Mouse (Mus musculus) cortical plate, adult 2 months (tissue): ENCODE measurements around the gene Gm14327. TPM values are rescaled to one million over a fixed set of nuclear protein-coding genes. Genes with fewer than 3 reads are reported as not detected.
A peak's percentile ranks its signal among the peaks of the same experiment; 100 is the strongest.
"Not testable (repeated sequence)": the region's sequence is repeated elsewhere in the genome, so short reads cannot be mapped to it uniquely, and the experiment has no call there.

Experiments used
- H3K27ac ChIP-seq: fragments of 200-500 bp; 2 replicates; pipeline ENCODE4 v1.5.1; 2012; ENCODE audit warnings: low read length, control low read depth, inconsistent platforms; ENCODE audit not compliant: insufficient read depth
- H3K4me1 ChIP-seq: fragments of 200-500 bp; 2 replicates; pipeline ENCODE4 v1.6.1; 2011; ENCODE audit warnings: low read length; ENCODE audit not compliant: control insufficient read depth, insufficient read depth
- H3K4me3 ChIP-seq: fragments of 200-500 bp; 2 replicates; pipeline ENCODE4 v1.5.1; 2011; ENCODE audit warnings: mild to moderate bottlenecking, low read length, control low read depth; ENCODE audit not compliant: insufficient read depth
- polyA plus RNA-seq: library from polyadenylated mRNA; depleted of rRNA; stranded (reverse); fragments of >200 nt; gene quantifications from 2 replicates; pipeline ENCODE4 v1.2.3, GENCODE M21; 2012; rRNA removed

Gm14327 gene
- 3.1 and 3.2 TPM in 2 replicates for polyA plus RNA-seq

GRCm38 (mm10) chr2:177897046-177897578 lies at the start of gene Gm14327:
Gene Gm14327, plus strand, starts transcription at chr2:177897096.
- H3K4me3 ChIP-seq, result peak within 1 kb of the TSS; percentile 34; the same call in 1 of the 2 replicates
- H3K4me1 ChIP-seq, H3K27ac ChIP-seq: not testable (repeated sequence)

DNA sequence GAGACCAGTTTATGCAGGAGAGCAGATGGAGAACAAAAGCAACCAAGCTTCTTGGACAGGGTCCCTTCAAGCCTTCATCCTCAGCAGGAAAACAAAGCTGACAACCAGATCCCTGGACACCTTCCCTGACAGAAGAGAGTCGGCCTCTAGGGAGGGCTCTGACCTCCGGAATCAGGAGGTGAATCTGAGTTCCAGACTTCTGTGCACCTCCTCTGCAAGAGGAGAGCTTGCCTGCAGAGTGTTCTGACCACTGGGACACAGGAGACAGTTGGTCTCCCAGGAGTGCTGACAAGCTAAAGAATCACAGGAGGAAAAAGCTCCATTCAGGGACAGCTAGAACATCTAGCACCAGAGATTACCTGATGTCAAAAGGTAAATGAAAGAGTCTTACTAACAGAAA lies 34.6 kb upstream of the Gm14327 start:
- H3K4me3 ChIP-seq, H3K4me1 ChIP-seq: not testable (repeated sequence)

GRCm38 (mm10) chr2:177887743-177888142 lies 9.2 kb upstream of the Gm14327 start:
- H3K27ac ChIP-seq, H3K4me1 ChIP-seq, H3K4me3 ChIP-seq: not testable (repeated sequence)

More for the DNA sequence above, 34.6 kb upstream of the Gm14327 start:
- not testable (repeated sequence) for H3K27ac ChIP-seq

DNA sequence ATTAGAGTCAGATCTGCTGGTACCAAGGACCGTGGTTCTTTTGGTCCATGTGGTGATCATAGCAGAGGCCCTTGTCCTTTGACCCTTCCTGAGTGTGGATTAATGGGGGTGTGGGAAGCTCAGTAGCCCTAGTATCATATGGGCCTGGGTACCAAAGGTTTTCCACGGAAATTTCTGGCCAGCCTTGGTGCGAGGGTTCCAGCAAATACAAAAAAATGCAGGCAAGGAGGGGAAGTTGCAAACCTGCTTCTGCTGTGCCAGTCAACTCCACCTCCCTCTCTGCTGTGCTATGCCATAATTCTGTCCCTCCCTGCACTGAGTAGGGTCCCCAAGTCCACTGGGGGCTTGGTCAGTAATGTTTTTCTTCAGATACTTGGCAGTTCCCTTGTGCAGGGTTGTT lies 1.3 kb downstream of the Gm14327 start:
- not testable (repeated sequence) for H3K4me3 ChIP-seq, H3K27ac ChIP-seq, H3K4me1 ChIP-seq

DNA sequence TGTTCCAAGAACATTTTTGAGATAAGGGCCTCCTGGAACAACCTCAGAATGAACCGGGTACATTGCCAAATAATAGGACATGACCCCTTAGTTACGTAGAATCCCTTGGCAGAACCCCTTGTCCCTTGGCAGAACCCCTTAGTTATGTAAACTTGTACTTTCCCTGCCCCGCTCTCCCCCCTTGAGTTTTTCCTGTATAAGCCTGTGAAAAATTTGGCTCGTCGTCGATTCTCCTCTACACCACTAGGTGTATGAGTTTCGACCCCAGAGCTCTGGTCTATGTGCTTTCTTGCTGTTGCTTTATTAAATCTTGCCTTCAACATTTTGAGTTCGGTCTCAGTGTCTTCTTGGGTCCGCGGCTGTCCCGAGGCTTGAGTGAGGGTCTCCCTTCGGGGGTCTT lies 6.4 kb downstream of the Gm14327 start:
- H3K27ac ChIP-seq, H3K4me3 ChIP-seq, H3K4me1 ChIP-seq: not testable (repeated sequence)

GRCm38 (mm10) chr2:177925563-177926103 lies 28.7 kb downstream of the Gm14327 start, which contains the start of gene Zfp972:
Gene Zfp972, minus strand, starts transcription at chr2:177925613.
- not testable (repeated sequence) for H3K27ac ChIP-seq, H3K4me3 ChIP-seq, H3K4me1 ChIP-seq

Other genes starting within 250 kb of the Gm14327 start
- gene Gm14322, start 137.8 kb upstream of the Gm14327 start, polyA plus RNA-seq, result 13.3 and 17.3 TPM in 2 replicates
- gene Gm14325, start 56.8 kb upstream of the Gm14327 start, polyA plus RNA-seq, result 48.2 and 51.0 TPM in 2 replicates
- gene Zfp972, start 28.5 kb downstream of the Gm14327 start, polyA plus RNA-seq, result 1.3 and 1.5 TPM in 2 replicates
- gene Gm14326, start 60.2 kb downstream of the Gm14327 start, polyA plus RNA-seq, result 22.0 and 22.6 TPM in 2 replicates
- 10.4 and 11.6 TPM in 2 replicates for gene Zfp971, start 126.2 kb downstream of the Gm14327 start, polyA plus RNA-seq
- gene Zfp931, start 181.4 kb downstream of the Gm14327 start, polyA plus RNA-seq, result 15.7 and 15.9 TPM in 2 replicates
- gene Phactr3, start 221.9 kb downstream of the Gm14327 start, polyA plus RNA-seq, result 135 and 136 TPM in 2 replicates